Mouse (Mus musculus) liver, embryonic 15.5 days (tissue): ENCODE results near the gene Ltbp3. TPM values are rescaled to one million over a fixed set of nuclear protein-coding genes. Genes with fewer than 3 reads are reported as not detected.

ENCODE experiments used
- ATAC-seq: fragments of 200-750 bp; cut with Nextera tagmentation; 2 replicates; pipeline ENCODE4 v1.8.0; 2017; ENCODE audit warnings: moderate number of reproducible peaks, mild to moderate bottlenecking, moderate library complexity; ENCODE audit not compliant: insufficient read depth
- H3K27ac ChIP-seq: fragments of 300-500 bp; sonication (generic); replicated peaks from 2 replicates; pipeline ENCODE4 v1.5.1; 2015; ENCODE audit warnings: mild to moderate bottlenecking, inconsistent platforms
- H3K27me3 ChIP-seq: fragments of 300-500 bp; sonication (generic); 2 replicates; pipeline ENCODE4 v1.6.1; 2015; ENCODE audit warnings: mild to moderate bottlenecking, inconsistent platforms
- H3K36me3 ChIP-seq: fragments of 300-500 bp; sonication (generic); replicated peaks from 2 replicates; pipeline ENCODE4 v1.6.1; 2015; ENCODE audit warnings: moderate library complexity, mild to moderate bottlenecking, inconsistent platforms
- H3K4me1 ChIP-seq: fragments of 300-500 bp; sonication (generic); replicated peaks from 2 replicates; pipeline ENCODE4 v1.6.1; 2015; ENCODE audit warnings: inconsistent platforms
- H3K4me2 ChIP-seq: fragments of 300-500 bp; sonication (generic); 2 replicates; pipeline ENCODE4 v1.6.1; 2015; ENCODE audit warnings: moderate library complexity, mild to moderate bottlenecking, inconsistent platforms
- H3K4me3 ChIP-seq: fragments of 300-500 bp; sonication (generic); replicated peaks from 2 replicates; pipeline ENCODE4 v1.5.1; 2015; ENCODE audit warnings: mild to moderate bottlenecking, inconsistent platforms
- H3K9ac ChIP-seq: fragments of 300-500 bp; sonication (generic); 2 replicates; pipeline ENCODE4 v1.6.1; 2015; ENCODE audit warnings: moderate library complexity, mild to moderate bottlenecking, inconsistent platforms
- H3K9me3 ChIP-seq: fragments of 300-500 bp; sonication (generic); replicated peaks from 2 replicates; pipeline ENCODE4 v1.6.1; 2016; ENCODE audit warnings: inconsistent platforms
- WGBS: fragments of 180-500 bp; shearing (Covaris S2); methylation state at CpG from one replicate; pipeline ENCODE4 v1.1.7; 2015; ENCODE audit warnings: mixed read lengths; ENCODE audit not compliant: insufficient replicate concordance; 5-methylcytosine and 5-hydroxymethylcytosine counted together
- polyA plus RNA-seq: library from polyadenylated mRNA; unstranded; fragments of >200 nt; fragmentation: Nextera tagmentation; extraction: Ambion mirVana; gene quantifications from 2 replicates; pipeline ENCODE4 v1.2.1, GENCODE M21; 2015

Gene Ltbp3
- polyA plus RNA-seq, 1 experiment from 2014 or later, result 1.2 TPM

DNA sequence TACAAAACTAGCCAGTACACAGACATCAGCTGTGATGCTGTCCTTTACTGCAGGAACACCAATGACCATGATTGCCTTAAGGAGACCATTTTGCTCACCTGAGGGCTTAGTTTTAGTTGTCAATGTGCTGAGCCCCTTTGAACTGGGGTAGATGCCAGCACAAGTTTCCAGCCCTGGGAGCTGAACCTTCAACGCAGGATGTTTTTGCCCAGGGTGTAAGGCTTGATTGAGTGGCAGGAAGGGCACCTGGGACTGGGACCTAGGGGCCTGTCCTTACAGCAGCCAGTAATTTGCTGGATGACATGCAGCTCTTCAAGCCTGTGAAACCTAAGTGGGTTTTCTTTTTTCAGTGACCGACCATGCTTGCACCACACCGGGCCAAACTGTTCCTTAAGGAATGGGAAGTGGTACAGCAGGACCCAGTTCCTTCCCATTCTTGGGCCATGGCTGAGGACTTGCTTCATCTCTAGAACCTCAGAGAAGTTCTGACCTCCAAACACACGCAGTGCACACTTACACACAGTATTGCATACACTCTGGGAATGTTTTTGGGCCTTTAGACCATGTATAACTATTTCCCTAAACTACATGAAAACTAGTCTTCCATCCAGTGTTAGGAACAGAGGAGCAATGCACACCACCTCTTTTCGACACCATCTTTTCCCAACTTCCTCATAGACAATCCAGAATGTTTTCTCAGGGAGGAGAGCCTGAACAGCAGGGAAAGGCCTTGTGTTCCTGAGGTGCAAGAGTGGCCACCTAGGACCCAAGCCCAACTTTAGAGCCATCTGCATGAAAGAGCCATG lies 54.3 kb downstream of the Ltbp3 start:
- Histone ChIP-seq H3K27ac (peak overlapping the region; percentile 93), H3K27me3 (no peaks in the 10 kb centered on the region), H3K9ac (0 out of 2 replicates have a peak overlapping the region, but pooled peaks have one; percentile 9), H3K4me3 (peak overlapping the region; percentile 84), H3K4me1 (peaks cover 55% of the 10 kb centered on the region), H3K4me2 (peak overlapping the region; percentile 77), H3K9me3 (no peaks in the 10 kb centered on the region), H3K36me3 (peaks cover 50% of the 10 kb centered on the region)
- 35% methylated on average over 5 of the region's 5 CpGs for WGBS
- ATAC-seq, result peak; percentile 9

DNA sequence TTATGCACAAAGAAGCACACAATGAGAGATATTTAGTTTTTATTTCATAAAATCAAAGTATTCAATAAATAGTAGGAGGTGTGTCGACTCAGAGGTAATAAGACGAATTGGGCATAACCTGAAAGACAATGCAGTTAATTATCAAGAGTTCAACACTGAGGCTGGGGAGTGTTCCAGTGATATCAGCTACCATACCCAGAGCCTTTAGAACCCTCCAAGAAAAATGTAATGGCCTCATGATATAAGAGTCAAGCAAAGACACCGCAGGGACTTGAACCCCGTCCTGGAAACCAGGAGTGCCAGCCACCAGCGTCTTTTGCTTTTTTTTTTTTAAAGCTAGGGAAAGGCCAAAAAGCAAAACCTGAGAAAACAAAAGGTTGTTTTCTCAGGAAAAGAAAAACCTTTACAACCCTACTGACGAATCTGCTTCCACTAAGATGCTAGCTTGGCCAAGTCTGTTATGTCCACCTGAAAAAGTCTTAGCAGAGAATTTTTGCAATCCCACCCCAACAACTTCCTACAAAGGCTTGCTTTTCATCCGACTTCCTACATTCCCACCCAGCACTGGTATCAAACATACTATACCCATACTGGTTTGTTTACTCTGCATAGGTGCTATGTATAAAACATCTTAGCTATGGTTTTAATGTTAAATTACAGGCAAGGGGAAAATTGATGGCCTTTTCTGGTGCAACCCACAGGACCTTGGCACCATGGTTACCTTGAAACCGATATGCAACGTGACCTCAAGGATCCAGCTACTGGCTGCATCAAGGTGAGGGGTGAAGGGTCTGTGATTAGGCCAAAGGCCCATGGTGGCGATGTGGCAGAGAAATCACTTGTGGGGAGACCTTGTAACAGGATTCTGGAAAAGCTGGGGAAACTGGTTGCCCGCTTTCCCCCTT lies 55.2 kb downstream of the Ltbp3 start:
- Histone ChIP-seq H3K9me3 (no peaks in the 10 kb centered on the region), H3K36me3 (peaks cover 59% of the 10 kb centered on the region), H3K27ac (peak overlapping the region; percentile 93), H3K4me2 (peak overlapping the region; percentile 77), H3K9ac (no peak overlapping the region), H3K4me3 (peak overlapping the region; percentile 84), H3K4me1 (peaks cover 55% of the 10 kb centered on the region), H3K27me3 (no peaks in the 10 kb centered on the region)
- 68% methylated on average over 11 of the region's 11 CpGs for WGBS
- no peak for ATAC-seq

DNA sequence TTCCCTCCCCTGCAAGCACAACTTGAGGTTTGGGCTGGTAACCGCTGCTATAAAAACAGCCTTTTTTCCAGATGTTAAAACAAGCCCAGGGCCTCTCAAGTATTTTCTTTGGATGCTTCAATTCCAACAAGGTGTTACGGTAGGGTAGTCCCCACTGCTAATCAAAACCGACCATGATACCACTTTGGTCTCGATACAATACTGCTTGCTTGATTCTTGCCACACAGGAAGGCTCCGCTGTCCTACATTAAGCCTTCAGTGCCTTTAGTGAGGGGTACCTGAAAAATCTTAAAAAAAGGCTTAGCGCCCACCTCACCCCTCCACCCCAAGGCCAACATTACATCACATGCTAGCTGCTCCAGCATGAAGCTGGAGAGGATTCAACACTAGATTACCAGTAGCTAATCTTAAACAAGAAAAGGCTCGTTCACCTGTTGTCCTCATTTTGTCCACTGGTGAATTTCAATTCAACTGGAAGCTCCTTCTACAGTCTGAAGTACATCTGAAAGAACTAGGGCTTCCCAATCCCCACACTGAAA lies 55.9 kb downstream of the Ltbp3 start:
- H3K9me3 ChIP-seq, result no peaks in the 10 kb centered on the region
- H3K9ac ChIP-seq, result peak overlapping the region; percentile 49; the same call in 1 of the 2 replicates
- 79% methylated on average over 7 of the region's 7 CpGs for WGBS
- no peaks in the 10 kb centered on the region for H3K27me3 ChIP-seq
- peak overlapping the region; percentile 93 for H3K27ac ChIP-seq
- peaks cover 55% of the 10 kb centered on the region for H3K4me1 ChIP-seq
- peaks cover 62% of the 10 kb centered on the region for H3K36me3 ChIP-seq
- H3K4me3 ChIP-seq, result peak overlapping the region; percentile 84
- H3K4me2 ChIP-seq, result peak overlapping the region; percentile 77
- no peak for ATAC-seq

DNA sequence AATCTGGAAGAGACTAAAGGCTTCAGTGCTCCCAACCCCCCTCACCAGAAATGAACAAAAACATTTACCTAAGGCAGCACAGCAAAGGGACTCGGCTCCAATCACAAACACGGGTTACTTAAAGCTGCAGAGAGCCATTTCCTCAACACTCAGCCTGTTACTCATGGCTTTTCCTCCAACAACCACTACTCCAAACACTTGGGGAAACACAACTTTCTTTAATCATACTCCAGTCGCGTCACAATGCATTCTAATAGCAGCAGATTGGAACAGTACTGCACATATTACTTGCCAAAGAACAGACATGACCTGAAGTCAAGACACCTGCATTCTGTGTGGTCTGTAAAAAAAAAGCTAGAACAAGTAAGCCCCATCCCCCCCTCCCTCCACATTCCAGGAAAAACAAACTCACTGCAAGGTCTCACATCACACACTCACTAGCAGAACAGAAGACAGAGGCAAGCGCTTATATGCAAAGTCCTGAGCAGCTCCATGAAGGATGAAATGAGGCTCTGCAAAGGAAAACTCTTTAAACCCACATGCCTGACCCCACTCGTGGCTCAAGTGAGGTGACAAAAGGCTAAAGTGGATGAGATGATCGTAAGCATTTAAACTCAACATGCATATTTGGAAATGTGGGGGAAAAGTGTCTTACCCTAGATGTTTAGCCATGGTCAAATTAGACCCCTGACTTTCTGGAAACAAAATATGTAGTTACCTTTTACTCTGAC lies 56.8 kb downstream of the Ltbp3 start:
- Histone ChIP-seq H3K36me3 (peaks cover 62% of the 10 kb centered on the region), H3K27me3 (no peaks in the 10 kb centered on the region), H3K4me1 (peaks cover 54% of the 10 kb centered on the region), H3K4me3 (peak overlapping the region; percentile 84), H3K9ac (peak overlapping the region; percentile 49), H3K4me2 (peak overlapping the region; percentile 77), H3K27ac (peak overlapping the region; percentile 93), H3K9me3 (no peaks in the 10 kb centered on the region)
- ATAC-seq, result no peak
- 29% methylated on average over 7 of the region's 7 CpGs for WGBS

- Histone ChIP-seq H3K4me2 (peak overlapping the region; percentile 77), H3K36me3 (peaks cover 62% of the 10 kb centered on the region), H3K27me3 (no peaks in the 10 kb centered on the region), H3K27ac (peak overlapping the region; percentile 93), H3K9me3 (no peaks in the 10 kb centered on the region), H3K9ac (peak overlapping the region; percentile 65), H3K4me3 (peak overlapping the region; percentile 84), H3K4me1 (peaks cover 50% of the 10 kb centered on the region)
- ATAC-seq, result peak; percentile 29
- WGBS, result under 1% methylated on average over 7 of the region's 7 CpGs
These were observed 58.2 kb downstream of the Ltbp3 start for GRCm38 (mm10) chr19:5798700-5799479.

DNA sequence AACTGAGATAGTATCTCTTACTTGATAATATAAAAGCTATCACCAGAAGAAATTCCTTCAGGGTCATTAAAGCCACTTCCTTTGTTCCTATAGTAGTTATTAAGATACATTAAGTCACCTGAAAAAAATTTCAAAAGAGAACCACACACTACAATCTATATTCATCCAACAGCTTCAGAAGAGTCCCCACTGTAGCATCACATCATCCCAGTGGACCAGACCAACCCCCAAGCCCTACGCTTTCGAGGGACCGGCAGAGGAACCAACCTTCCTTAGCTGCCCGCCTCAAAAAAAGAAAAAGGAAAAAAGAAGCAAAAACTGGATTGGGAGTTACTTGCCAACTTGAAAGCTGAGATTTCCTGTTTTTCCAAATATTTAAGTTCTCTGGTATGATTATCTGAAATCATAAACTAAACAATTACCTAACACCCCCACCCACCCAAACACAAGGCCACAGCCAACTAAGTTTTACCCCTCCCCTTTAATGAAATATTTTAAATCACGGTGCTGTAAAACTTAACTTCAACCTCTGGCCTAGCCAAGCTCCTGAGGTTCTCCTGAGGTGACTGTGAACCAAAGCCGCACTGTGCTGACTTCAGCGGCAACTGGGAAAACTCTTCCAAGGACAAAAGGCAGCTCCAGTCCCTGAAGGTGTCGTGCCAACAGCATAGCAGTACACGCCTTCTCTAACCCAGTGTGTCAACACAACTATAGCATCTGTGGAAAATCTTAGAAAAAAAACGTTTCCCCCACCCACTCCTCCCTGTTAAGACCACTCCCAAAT lies 59.1 kb downstream of the Ltbp3 start:
- Histone ChIP-seq H3K4me1 (peaks cover 51% of the 10 kb centered on the region), H3K4me2 (peak overlapping the region; percentile 77), H3K36me3 (peaks cover 61% of the 10 kb centered on the region), H3K27ac (peak overlapping the region; percentile 99), H3K9me3 (no peaks in the 10 kb centered on the region), H3K9ac (peak overlapping the region; percentile 96), H3K27me3 (no peaks in the 10 kb centered on the region), H3K4me3 (peak overlapping the region; percentile 84)
- WGBS, result 0% methylated on average over 10 of the region's 10 CpGs
- no peak for ATAC-seq

- peak overlapping the region; percentile 96 for H3K9ac ChIP-seq
- peak overlapping the region; percentile 99 for H3K27ac ChIP-seq
- peak overlapping the region; percentile 84 for H3K4me3 ChIP-seq
- 0% methylated on average over 2 of the region's 2 CpGs for WGBS
- peak overlapping the region; percentile 77 for H3K4me2 ChIP-seq
- H3K9me3 ChIP-seq, result no peaks in the 10 kb centered on the region
- H3K27me3 ChIP-seq, result no peaks in the 10 kb centered on the region
- H3K36me3 ChIP-seq, result peaks cover 55% of the 10 kb centered on the region
- no peak for ATAC-seq
- H3K4me1 ChIP-seq, result peaks cover 51% of the 10 kb centered on the region
These were observed 59.6 kb downstream of the Ltbp3 start for GRCm38 (mm10) chr19:5800350-5800631.

DNA sequence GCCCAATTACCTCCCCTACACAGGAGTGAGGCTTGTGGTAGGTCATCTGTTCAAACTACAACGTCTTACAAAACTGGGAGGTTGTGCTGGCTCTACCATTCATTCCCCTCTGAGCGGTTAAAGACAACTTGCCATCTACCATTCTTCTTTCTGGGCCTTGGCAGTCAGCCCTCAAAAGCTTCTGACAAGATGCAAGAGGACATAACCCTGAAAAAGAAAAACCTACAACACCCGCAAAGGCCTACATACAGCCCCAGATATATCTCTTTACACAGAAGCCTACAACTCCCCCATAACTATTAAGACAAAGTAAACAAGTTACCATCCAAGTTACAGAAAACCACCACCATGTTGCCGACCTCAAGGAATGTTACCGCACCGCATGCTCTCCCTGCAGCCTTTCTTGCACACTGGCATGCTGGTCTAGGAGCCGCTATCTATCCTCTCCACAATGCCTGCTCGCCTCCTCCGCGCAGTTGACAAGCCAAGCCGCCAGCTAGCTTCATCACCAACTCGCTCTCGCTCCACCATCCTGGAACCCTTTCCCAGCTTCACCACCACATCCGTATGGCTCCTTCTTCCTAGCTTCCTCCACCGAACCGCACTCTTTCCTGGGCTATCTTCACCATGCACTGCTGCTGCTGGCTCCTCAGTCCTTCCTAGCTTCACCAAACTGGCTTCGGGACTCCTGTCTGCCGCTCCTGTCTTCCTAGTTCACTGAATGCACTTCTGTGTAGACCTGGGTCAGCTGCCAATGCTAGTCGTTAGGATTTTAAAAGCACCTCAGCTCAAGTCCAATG lies 60.1 kb downstream of the Ltbp3 start:
- H3K4me1 ChIP-seq, result peaks cover 51% of the 10 kb centered on the region
- under 1% methylated on average over 19 of the region's 19 CpGs for WGBS
- H3K4me2 ChIP-seq, result peak overlapping the region; percentile 77
- H3K27ac ChIP-seq, result peak overlapping the region; percentile 99
- H3K9ac ChIP-seq, result peak overlapping the region; percentile 96
- H3K27me3 ChIP-seq, result no peaks in the 10 kb centered on the region
- H3K4me3 ChIP-seq, result peak overlapping the region; percentile 84
- peaks cover 50% of the 10 kb centered on the region for H3K36me3 ChIP-seq
- H3K9me3 ChIP-seq, result no peaks in the 10 kb centered on the region
- no peak for ATAC-seq

- no peak for ATAC-seq
- H3K27ac ChIP-seq, result peak overlapping the region; percentile 99
These were observed 60.8 kb downstream of the Ltbp3 start for GRCm38 (mm10) chr19:5801432-5801964.

More at GRCm38 (mm10) chr19:5801432-5801964, 60.8 kb downstream of the Ltbp3 start:
- H3K9me3 ChIP-seq, result no peaks in the 10 kb centered on the region
- H3K4me2 ChIP-seq, result peak overlapping the region; percentile 77
- peaks cover 43% of the 10 kb centered on the region for H3K36me3 ChIP-seq
- H3K4me3 ChIP-seq, result peak overlapping the region; percentile 84
- WGBS, result 2% methylated on average over 3 of the region's 3 CpGs
- H3K9ac ChIP-seq, result peak overlapping the region; percentile 96
- peaks cover 51% of the 10 kb centered on the region for H3K4me1 ChIP-seq
- no peaks in the 10 kb centered on the region for H3K27me3 ChIP-seq
